Mouse (Mus musculus) spleen, postnatal 14 days (tissue): ENCODE results near the gene Ubp1.
"Not testable (repeated sequence)": the region's sequence is repeated elsewhere in the genome, so short reads cannot be mapped to it uniquely, and the experiment has no call there.

Source experiments
- DNase-seq, 2 experiments: peaks; one replicate each; pipeline ENCODE4 v3.0.0; 2021 to 2022; ENCODE audit warnings: low spot score in 2 of 2

The Ubp1 gene

GRCm38 (mm10) chr9:113930534-113931374 is at the start of gene Ubp1:
Ubp1 (plus strand) TSS chr9:113930934.
- DNase-seq = peak; percentile 87 to 88

GRCm38 (mm10) chr9:113894903-113895302 is 35.8 kb upstream of the Ubp1 start:
- no peak for DNase-seq

DNA sequence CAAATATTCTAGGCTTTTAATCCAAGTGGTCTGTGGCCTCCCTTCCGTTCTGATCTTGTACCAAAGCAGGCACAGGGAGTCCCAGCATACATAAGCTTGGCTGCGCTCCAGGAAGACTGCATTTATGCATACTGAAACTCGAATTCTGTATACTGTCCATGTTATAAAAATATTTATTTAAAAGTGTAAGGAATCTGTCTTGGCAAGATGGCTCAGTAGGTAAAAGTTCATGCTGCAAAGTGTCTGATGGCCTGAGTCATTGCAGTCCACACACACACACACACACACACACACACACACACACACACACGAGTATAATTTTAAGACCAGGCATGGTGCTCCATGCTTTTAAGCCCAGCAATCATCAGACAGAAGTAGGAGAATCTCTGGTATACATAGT is 27.6 kb upstream of the Ubp1 start:
- DNase-seq = no peak

DNA sequence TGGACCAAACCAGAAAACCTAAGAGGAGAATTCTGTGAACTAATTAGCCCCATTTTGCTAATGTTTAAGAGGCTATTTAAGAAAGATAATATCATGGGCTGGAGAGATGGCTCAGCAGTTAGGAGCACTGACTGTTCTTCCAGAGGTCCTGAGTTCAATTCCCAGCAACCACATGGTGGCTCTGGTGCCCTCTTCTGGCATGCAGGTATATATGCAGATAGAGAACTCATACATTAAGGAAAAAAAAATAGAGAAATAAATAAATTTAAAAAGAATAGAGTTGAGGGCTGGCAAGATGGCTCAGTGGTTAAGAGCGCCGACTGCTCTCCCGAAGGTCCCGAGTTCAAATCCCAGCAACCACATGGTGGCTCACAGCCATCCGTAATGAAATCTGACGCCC is 26.4 kb upstream of the Ubp1 start:
- DNase-seq = not testable (repeated sequence)

- no peak for DNase-seq
Observed at GRCm38 (mm10) chr9:113915789-113916188, 14.9 kb upstream of the Ubp1 start.

DNA sequence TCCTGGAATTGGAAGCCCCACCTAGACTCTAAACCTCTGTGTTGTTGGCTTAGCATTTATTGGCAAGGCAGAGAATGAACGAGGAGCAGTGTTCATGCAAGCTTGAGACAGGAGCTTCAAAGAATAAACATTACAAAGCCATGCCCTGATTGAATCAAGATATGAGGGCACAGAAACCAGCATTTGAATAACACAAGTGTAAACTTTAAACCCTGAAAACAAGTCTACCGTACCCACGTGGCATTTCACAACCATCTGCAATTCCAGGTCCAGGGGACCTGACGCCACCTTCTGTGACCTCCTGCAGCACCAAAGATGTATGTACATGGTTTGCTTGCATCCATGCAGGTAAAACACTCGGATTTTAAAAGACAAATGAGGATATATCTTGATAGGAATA is 8.1 kb upstream of the Ubp1 start:
- DNase-seq = no peak

- DNase-seq = no peak
Observed at GRCm38 (mm10) chr9:113924883-113925282, 5.9 kb upstream of the Ubp1 start.

DNA sequence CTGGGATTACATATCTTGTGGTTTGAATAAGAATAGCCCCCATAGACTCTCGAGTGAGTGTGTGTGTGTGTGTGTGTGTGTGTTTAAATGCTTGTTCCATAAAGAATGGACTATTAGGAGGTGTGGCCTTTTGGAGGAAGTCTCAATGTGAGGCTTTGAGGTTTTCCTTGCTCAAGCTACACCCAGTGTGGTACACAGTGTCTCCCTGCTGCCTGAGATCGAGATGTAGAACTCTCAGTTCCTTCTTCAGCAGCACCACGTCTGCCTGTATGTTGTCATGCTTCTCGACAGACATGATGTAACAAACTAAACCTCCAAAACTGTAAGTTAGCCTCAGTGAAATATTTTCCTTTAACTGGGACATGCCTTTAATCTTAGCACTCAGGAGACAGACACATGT is 2.1 kb upstream of the Ubp1 start:
- DNase-seq = no peak

DNA sequence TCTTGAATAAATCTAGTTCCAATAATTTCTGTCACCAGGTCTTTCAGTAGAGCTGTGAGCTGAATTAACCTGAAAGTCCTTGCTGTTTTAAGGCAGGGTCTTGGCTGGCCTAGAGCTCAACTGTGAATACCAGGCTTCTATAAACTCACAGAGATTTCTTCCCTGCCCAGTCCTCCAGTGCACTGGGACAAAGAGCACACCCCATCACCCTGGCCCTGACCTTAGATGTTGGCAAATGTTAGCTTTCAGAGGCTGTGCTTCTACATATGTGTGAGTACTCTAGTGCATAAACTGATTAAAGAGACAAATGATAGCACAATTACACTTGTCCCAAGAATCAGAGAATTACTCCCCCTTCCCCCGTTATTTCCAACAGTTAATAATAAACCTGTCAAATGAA is 1.1 kb upstream of the Ubp1 start:
- no peak for DNase-seq

DNA sequence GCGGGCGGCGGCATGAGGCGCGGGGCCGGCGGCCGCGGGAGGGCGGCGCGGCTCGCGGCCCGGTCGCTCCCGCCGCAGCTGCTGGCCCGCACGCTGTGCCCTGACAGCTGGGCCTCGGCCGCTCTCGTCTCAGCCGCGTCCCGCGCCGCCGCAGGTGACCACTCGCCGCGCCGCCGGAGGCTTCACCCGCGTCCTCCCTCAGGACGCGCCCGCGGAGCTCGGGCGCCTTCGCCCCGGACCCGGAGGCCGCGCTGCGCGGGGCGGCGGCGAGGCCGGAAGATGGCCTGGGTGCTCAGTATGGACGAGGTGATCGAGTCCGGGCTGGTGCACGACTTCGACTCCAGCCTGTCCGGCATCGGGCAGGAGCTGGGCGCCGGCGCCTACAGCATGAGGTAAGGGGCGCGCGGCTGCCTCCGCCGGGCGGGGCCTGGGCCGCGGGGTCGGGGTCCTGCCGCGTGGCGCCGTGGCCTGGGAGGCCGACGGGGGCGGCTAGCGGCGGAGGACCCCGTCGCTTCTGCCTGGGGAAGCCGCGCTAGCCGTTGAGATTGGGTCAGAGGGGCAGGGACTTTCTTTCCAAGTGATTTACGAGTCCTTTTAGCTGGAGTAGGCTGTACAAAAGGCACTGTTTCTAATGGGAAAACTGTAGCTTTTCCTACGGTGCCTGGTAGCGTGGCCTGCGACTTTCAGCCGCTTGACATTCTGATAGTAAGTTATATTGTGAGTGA is 803 bp downstream of the Ubp1 start:
- peak; percentile 12 to 22 for DNase-seq

DNA sequence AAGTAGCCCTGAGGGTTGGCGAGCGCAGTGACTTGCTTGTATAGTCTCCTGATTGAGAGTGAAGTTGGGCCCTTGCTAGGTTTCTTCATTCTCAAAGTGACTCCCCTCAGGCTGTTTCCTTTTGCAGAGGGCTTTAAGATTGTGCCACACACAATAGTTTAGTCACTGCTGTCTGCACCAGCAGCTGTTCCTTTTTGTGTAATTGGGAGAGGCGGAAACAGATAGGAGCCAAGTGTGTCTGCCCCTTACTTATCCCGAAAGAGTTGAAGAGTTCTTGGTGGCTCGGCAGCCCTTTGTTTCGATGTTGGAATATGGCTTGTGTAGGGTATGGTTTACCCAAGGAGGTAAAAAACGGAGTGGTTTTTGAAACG is 1.4 kb downstream of the Ubp1 start:
- DNase-seq = no peak

DNA sequence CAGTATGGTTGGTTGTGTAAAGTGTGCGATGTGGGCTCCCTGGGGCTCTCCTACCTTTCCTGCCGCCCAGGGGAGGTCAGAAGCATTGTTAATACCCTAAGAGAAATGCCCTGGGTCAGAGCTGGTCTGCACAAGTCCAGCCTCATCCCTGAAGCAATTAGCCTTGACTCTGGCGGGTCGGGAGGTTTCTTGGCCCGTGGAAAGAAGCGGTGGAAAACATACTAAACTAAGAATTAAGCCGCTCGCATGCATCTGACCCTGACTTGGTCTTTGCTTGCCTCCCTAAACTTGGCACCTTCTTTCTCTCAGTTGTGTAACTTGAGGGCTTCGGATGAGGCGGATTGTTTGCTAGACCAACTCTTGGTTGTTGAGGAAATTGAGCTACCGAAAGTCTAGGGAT is 1.8 kb downstream of the Ubp1 start:
- no peak for DNase-seq

DNA sequence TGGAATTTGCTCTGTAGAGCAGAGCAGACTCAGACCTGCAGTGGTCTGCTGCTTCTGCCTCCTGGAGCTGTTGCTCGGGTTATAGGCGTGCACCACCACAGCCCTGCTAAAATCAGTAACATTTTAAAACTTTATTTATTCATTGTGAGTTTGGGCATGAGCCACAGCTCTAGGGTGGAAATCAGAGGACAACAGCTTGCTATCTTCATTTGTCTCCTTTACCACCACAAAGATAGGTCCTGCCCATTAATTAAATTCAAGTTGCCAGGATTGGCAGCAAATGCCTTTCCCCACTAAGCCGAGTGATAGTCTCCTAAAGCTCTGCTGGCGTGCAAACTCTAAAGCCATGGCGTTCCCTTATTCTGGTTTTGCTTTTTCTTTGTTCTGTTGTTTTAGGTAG is 4.9 kb downstream of the Ubp1 start:
- DNase-seq = no peak

- no peak for DNase-seq
Observed at GRCm38 (mm10) chr9:113939063-113939850, 8.5 kb downstream of the Ubp1 start.

DNA sequence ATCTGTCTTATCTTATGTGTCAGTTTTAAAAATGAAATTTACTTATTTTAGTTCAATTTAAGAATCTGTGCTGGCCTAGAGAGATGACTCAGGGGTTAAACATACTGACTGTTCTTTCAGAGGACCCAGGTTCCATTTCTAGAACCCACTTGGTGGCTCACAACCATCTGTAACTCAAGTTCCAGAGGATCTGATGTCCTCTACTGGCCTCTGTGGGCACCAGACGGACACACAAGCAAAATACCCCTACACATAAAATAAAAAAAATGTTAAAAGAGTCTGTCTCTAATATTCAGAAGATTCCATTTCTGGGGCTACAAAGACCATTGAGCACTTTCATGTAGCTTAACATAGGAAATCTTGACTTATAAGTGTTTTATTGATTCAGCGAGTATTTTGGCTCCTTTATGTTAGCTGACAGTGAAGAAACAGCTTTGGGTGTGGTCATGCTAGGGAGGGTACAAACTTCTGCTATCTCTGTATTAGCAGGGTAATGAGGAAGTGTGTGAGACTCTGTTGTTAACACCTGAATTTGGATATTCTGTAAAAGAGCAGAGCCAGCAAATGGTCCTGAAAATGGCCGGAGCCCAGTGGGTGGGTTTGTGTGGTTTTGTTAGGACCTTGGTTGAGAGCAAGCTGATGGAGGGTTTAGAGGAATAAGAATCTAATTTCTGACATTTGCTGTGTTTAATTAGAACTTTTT is 10.5 kb downstream of the Ubp1 start:
- no peak for DNase-seq

DNA sequence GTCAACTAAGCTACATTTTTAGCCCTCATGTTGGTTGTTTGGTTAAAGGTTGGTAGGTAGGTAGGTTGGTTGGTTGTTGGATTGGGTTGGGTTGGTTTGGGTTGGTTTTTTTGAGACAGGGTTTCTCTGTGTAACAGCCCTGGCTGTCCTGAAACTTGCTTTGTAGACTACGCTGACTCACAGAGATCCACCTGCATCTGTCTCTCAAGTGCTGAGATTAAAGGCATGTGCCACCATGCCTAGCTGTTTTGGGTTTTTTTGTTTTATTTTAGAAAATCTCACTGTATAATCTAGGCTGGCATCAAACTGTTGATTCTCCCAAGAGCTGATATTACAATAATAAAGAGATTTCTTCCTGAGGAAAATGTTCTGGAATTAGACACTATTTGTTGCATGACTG is 12.6 kb downstream of the Ubp1 start:
- DNase-seq = no peak

- no peak for DNase-seq
Observed at GRCm38 (mm10) chr9:113947216-113947615, 16.5 kb downstream of the Ubp1 start.

DNA sequence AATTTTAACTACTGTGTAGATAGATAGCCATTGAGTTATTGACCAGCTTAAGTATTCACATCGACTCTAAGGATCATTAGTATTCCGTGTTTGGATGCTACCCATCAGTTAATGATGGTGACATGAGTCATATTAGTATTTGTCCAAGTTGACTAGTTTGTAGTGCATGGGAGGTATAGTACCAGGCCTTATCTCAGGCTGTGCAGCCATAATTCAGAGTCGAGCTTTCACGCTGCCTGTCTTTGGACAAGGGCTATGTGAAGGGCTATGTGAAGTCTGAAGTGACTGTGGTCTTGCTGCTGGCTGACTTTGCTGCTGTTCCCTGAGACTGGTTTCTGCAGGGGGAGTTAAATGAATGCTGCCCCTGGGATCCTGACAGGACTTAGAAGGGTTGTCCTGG is 27.0 kb downstream of the Ubp1 start:
- DNase-seq = no peak

- DNase-seq = no peak
Observed at GRCm38 (mm10) chr9:113963718-113964117, 33.0 kb downstream of the Ubp1 start.

- DNase-seq = no peak
Observed at GRCm38 (mm10) chr9:113964415-113964814, 33.7 kb downstream of the Ubp1 start.

- no peak for DNase-seq
Observed at GRCm38 (mm10) chr9:113966838-113967237, 36.1 kb downstream of the Ubp1 start.

- peak; percentile 56 to 68 for DNase-seq
Observed at GRCm38 (mm10) chr9:113968967-113969366, 38.2 kb downstream of the Ubp1 start.
